Mouse (Mus musculus) C2C12 (cell line): ENCODE measurements around the gene Gab1. TPM values are rescaled to one million over a fixed set of nuclear protein-coding genes. Genes with fewer than 3 reads are reported as not detected.

Experiments used
- H3K27me3 ChIP-seq: one replicate; pipeline ENCODE4 v1.6.1; 2011; ENCODE audit not compliant: control insufficient read depth, insufficient read depth, insufficient read length
- H3K36me3 ChIP-seq: one replicate; pipeline ENCODE4 v1.6.1; 2011; ENCODE audit not compliant: control insufficient read depth, insufficient read depth
- H3K4me3 ChIP-seq: one replicate; pipeline ENCODE4 v1.5.1; 2011; ENCODE audit warnings: mild to moderate bottlenecking, control low read depth; ENCODE audit not compliant: poor library complexity, insufficient read depth, severe bottlenecking
- H3K79me2 ChIP-seq: one replicate; pipeline ENCODE4 v1.6.1; 2011; ENCODE audit not compliant: control insufficient read depth, insufficient read depth
- H3K79me3 ChIP-seq: one replicate; pipeline ENCODE4 v1.6.1; 2011; ENCODE audit warnings: low read depth, control low read depth
- H3ac ChIP-seq: one replicate; pipeline ENCODE3; 2011; ENCODE audit warnings: low read depth; ENCODE audit not compliant: control insufficient read depth, insufficient read length
- CEBPB ChIP-seq: IDR thresholded peaks from one replicate; pipeline ENCODE4 v1.6.1; 2011; ENCODE audit warnings: low read depth, mild to moderate bottlenecking, control low read depth, moderate library complexity
- CTCF ChIP-seq: IDR thresholded peaks from one replicate; pipeline ENCODE4 v1.5.1; 2011; ENCODE audit not compliant: control insufficient read depth, insufficient read depth, insufficient read length
- FOSL1 ChIP-seq: IDR thresholded peaks from one replicate; pipeline ENCODE4 v1.8.0; 2011; ENCODE audit warnings: mild to moderate bottlenecking, low read length; ENCODE audit not compliant: poor library complexity, insufficient read depth, severe bottlenecking
- MAX ChIP-seq: IDR thresholded peaks from one replicate; pipeline ENCODE4 v1.6.1; 2011; ENCODE audit warnings: mild to moderate bottlenecking, control low read depth
- MYOD1 ChIP-seq: IDR thresholded peaks from one replicate; pipeline ENCODE4 v1.6.1; 2011; ENCODE audit warnings: low read depth; ENCODE audit not compliant: control insufficient read depth, insufficient read length
- MYOG ChIP-seq: IDR thresholded peaks from one replicate; pipeline ENCODE4 v1.6.1; 2011; ENCODE audit not compliant: control insufficient read depth, insufficient read length; ENCODE audit errors: extremely low read depth
- USF1 ChIP-seq: IDR thresholded peaks from one replicate; pipeline ENCODE4 v1.6.1; 2011; ENCODE audit warnings: low read depth, mild to moderate bottlenecking, control low read depth, moderate library complexity
- polyA plus RNA-seq: library from polyadenylated mRNA; unstranded; fragments of >200 nt; fragmentation: generic; extraction: Trizol; gene quantifications from one replicate; pipeline ENCODE4 v1.2.1, GENCODE M21; 2012; ENCODE audit warnings: missing spikeins

The Gab1 gene
- polyA plus RNA-seq, 1 experiment, result 2.0 TPM

- Histone ChIP-seq H3K79me2 (no peaks in the 10 kb centered on the region), H3K4me3 (no peak overlapping the region), H3K79me3 (no peaks in the 10 kb centered on the region), H3K36me3 (no peaks in the 10 kb centered on the region), H3K27me3 (no peaks in the 10 kb centered on the region), H3ac (no peak overlapping the region)
- TF ChIP-seq CTCF (no peak), FOSL1 (no peak), MAX (no peak), CEBPB (no peak), MYOD1 (no peak), MYOG (no peak), USF1 (no peak)
These were observed 27.1 kb downstream of the Gab1 start for GRCm38 (mm10) chr8:80853208-80853607.

DNA sequence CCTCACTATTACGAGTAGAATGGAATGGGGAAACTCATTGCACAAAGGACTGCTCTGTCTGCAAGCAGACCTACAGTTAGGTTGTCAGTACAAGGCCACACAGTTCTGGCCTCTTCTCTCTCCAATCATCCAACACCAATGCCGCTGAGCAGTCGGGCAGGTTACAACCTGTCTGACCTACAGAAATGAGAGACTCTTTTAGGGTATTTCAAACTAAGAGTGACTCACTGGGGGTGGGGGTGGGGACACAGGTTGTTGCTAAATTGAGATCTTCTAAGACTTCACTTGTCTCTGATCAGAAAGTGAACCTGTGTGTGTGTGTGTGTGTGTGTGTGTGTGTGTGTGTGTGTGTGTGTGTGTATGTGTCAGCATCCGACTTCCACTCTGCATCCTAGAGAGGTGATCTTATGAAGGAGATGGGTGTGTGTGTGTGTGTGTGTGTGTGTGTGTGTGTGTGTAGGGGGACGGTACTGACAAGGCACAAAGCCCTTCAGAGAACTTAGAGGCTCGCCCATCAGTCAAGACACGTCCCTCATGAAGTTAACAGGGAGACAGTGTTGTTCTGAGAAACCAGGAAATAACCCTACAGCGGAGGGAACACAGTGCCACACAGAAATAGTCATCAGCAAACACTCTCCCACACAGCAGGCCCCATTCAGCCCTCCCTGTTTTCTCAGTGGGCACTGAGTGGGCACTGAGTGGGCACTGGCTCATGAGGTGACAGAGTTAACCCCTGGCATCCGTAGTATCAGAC lies 27.7 kb downstream of the Gab1 start:
- TF ChIP-seq FOSL1, result no peak
- no peak for TF ChIP-seq USF1
- TF ChIP-seq CEBPB, result no peak
- TF ChIP-seq MYOG, result no peak
- TF ChIP-seq MAX, result no peak
- Histone ChIP-seq H3K27me3 (no peaks in the 10 kb centered on the region), H3K36me3 (no peaks in the 10 kb centered on the region), H3K79me3 (no peaks in the 10 kb centered on the region), H3K4me3 (no peak overlapping the region), H3K79me2 (no peaks in the 10 kb centered on the region), H3ac (no peak overlapping the region)

- TF ChIP-seq MYOD1 (no peak), MYOG (no peak), FOSL1 (no peak), CTCF (no peak), USF1 (no peak), CEBPB (no peak), MAX (no peak)
- Histone ChIP-seq H3K27me3 (no peaks in the 10 kb centered on the region), H3ac (no peak overlapping the region), H3K79me2 (no peaks in the 10 kb centered on the region), H3K79me3 (no peaks in the 10 kb centered on the region), H3K36me3 (no peaks in the 10 kb centered on the region), H3K4me3 (no peak overlapping the region)
These were observed 28.7 kb downstream of the Gab1 start for GRCm38 (mm10) chr8:80851648-80852047.

DNA sequence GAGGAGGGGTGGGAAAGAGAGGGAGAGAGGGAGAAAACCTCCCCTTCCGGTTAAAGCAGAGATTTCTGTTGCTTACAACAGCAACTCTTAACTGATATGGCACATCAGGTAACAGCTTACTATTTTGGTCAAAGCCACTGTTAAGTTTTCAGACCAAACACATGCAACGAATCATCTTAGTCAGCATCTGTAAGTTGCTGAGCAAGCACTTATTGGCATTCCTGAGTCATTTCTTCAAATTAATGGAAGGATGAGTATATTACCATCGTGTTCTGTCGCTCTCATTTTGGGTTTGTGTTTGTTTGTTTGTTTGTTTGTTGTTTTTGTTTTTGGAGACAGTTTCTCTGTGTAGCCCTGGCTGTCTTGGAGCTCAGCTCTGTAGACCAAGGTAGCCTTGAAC lies 30.3 kb downstream of the Gab1 start:
- no peak for TF ChIP-seq FOSL1
- TF ChIP-seq CEBPB, result no peak
- TF ChIP-seq MYOG, result no peak
- TF ChIP-seq CTCF, result no peak
- no peak for TF ChIP-seq MYOD1
- no peak for TF ChIP-seq MAX
- no peak for TF ChIP-seq USF1
- no peaks in the 10 kb centered on the region for H3K27me3 ChIP-seq
- H3K4me3 ChIP-seq, result no peak overlapping the region
- H3K79me2 ChIP-seq, result no peaks in the 10 kb centered on the region
- no peaks in the 10 kb centered on the region for H3K36me3 ChIP-seq
- H3K79me3 ChIP-seq, result no peaks in the 10 kb centered on the region
- no peak overlapping the region for H3ac ChIP-seq

- Histone ChIP-seq H3K79me2 (no peaks in the 10 kb centered on the region), H3K79me3 (no peaks in the 10 kb centered on the region), H3K27me3 (no peaks in the 10 kb centered on the region), H3K36me3 (no peaks in the 10 kb centered on the region), H3ac (no peak overlapping the region), H3K4me3 (no peak overlapping the region)
- TF ChIP-seq CEBPB (no peak), MYOG (no peak), CTCF (no peak), FOSL1 (no peak), USF1 (no peak), MAX (no peak), MYOD1 (no peak)
These were observed 31.7 kb downstream of the Gab1 start for GRCm38 (mm10) chr8:80848631-80849030.

DNA sequence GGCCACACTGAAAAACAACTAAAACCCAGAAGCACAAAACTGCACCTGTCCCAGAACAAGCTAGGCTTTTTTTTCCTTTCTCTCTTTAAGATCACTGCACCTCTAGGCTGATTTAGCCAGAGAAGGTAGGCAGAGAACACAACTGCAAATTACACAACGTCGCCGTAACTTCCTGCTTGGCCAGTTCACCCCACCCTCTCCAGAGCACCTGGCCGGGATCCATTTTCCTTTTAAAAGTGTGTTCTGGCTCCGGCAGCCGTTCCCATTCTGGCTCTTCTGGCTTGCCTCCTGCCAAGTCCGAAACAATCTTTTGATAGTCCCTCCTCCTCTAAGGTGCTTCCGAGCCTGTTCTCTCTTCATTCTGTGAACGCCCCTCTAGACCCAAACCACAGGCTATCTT lies 32.4 kb downstream of the Gab1 start:
- TF ChIP-seq MAX (no peak), CTCF (no peak), MYOD1 (no peak), MYOG (no peak), USF1 (no peak)
- Histone ChIP-seq H3ac (no peak overlapping the region), H3K79me3 (no peaks in the 10 kb centered on the region), H3K79me2 (no peaks in the 10 kb centered on the region), H3K36me3 (no peaks in the 10 kb centered on the region), H3K4me3 (no peak overlapping the region), H3K27me3 (no peaks in the 10 kb centered on the region)
